Comparison of ENCODE assay signal across 18 mouse cellular contexts in genomic region chr10:124090547-124090946, GRCm38 (mm10).
A peak's percentile ranks its signal among the peaks of the same experiment; 100 is the strongest.
DNase-seq lines count a peak whose midpoint lies in the region; ATAC-seq and TF ChIP-seq lines count a peak whose summit lies in the region.
"Had no signal": no experiment of that assay in that cellular context is flagged by ENCODE, and none has a peak within 500 bp of the region (broad histone marks: within the 10 kb centered on the region; RNA-seq: fewer than 3 reads in every experiment).

No protein-coding gene starts in this region.

- H3K4me2 ChIP-seq in heart, embryonic 14.5 days (ENCODE audit: low read length): peak overlapping the region; percentile 23
- H3K4me2 ChIP-seq: embryonic facial prominence, embryonic 13.5 days; forebrain, embryonic 13.5 days; hindbrain, embryonic 15.5 days had no signal

- H3K79me2 ChIP-seq in heart, adult 2 months (replicated peaks; ENCODE audit: control insufficient read depth, insufficient read depth, low read length): no peaks in the 10 kb centered on the region

- 43% methylated on average over 10 of the region's 10 CpGs for WGBS in heart, embryonic 10.5 days
- WGBS in heart, embryonic 14.5 days: 33% methylated on average over 10 of the region's 10 CpGs
- 41% methylated on average over 10 of the region's 10 CpGs for whole genome bisulfite sequencing in heart, adult 2 months

- H3K9me3 ChIP-seq in heart, embryonic 10.5 days: no peaks in the 10 kb centered on the region
- H3K9me3 ChIP-seq in heart, embryonic 14.5 days (ENCODE audit: control insufficient read depth, low read length): no peaks in the 10 kb centered on the region
- H3K9me3 ChIP-seq: embryonic facial prominence, embryonic 13.5 days; forebrain, embryonic 13.5 days; hindbrain, embryonic 15.5 days had no signal

- 0 out of 2 replicates have a peak overlapping the region, but pooled peaks have one; percentile 10 for H3K27ac ChIP-seq in heart, embryonic 10.5 days
- H3K27ac ChIP-seq in heart, embryonic 14.5 days (replicated peaks in 1 of 2; ENCODE audit: control insufficient read depth in 1 of 2, insufficient read depth in 1 of 2, low read depth in 2 of 2, low read length in 2 of 2): no peak overlapping the region
- no peak overlapping the region for H3K27ac ChIP-seq in heart, adult 2 months
- H3K27ac ChIP-seq: embryonic facial prominence, embryonic 13.5 days; forebrain, embryonic 13.5 days; hindbrain, embryonic 15.5 days had no signal

- no peak for TF ChIP-seq POLR2A in heart, adult 2 months (IDR thresholded peaks at IDR 0.05; ENCODE audit: insufficient read depth, low read depth, low read length)

- H3K4me1 ChIP-seq in heart, embryonic 10.5 days: no peaks in the 10 kb centered on the region
- 0 out of 4 replicates have a peak, but pooled peaks cover 0 to 4% of the 10 kb centered on the region in 2 experiments for H3K4me1 ChIP-seq in heart, embryonic 14.5 days (ENCODE audit: control insufficient read depth in 2 of 2, insufficient read depth in 2 of 2, low read length in 2 of 2)
- H3K4me1 ChIP-seq in heart, adult 2 months (ENCODE audit: control insufficient read depth, insufficient read depth, low read length): no peaks in the 10 kb centered on the region
- H3K4me1 ChIP-seq: embryonic facial prominence, embryonic 13.5 days; forebrain, embryonic 13.5 days; hindbrain, embryonic 15.5 days had no signal

- no peak for TF ChIP-seq EP300 in heart, adult 2 months (IDR thresholded peaks at IDR 0.05; ENCODE audit: insufficient read depth, low read depth, low read length)

- H3K27me3 ChIP-seq in heart, embryonic 10.5 days (ENCODE audit: insufficient read depth, poor library complexity, severe bottlenecking): no peaks in the 10 kb centered on the region
- H3K27me3 ChIP-seq in heart, embryonic 14.5 days (ENCODE audit: control insufficient read depth, insufficient read depth, low read length): no peaks in the 10 kb centered on the region
- H3K27me3 ChIP-seq in heart, adult 2 months (ENCODE audit: control insufficient read depth, insufficient read depth, low read length): no peaks in the 10 kb centered on the region
- H3K27me3 ChIP-seq: embryonic facial prominence, embryonic 13.5 days; forebrain, embryonic 13.5 days; hindbrain, embryonic 15.5 days had no signal

- no peak for TF ChIP-seq CTCF in heart, adult 2 months (IDR thresholded peaks at IDR 0.05)

- H3K4me3 ChIP-seq in heart, embryonic 10.5 days: no peak overlapping the region
- no peak overlapping the region for H3K4me3 ChIP-seq in heart, embryonic 14.5 days (ENCODE audit: control insufficient read depth in 1 of 2, insufficient read depth in 1 of 2, low read depth in 1 of 2, low read length in 2 of 2)
- no peak overlapping the region for H3K4me3 ChIP-seq in heart, adult 2 months
- H3K4me3 ChIP-seq: embryonic facial prominence, embryonic 13.5 days; forebrain, embryonic 13.5 days; hindbrain, embryonic 15.5 days had no signal

- intact Hi-C loops in heart, postnatal 14 days (cut with DNase I): no loop called here
- intact Hi-C loops in heart, adult 2 months (cut with DNase I): loop anchor here (2.0 kb wide), 1 partner anchor 22 kb away; no protein-coding TSS in a partner anchor
- intact Hi-C loops in heart, postnatal 10 days (cut with DNase I): no loop called here

- ATAC-seq in heart, embryonic 14.5 days (ENCODE audit: insufficient number of reproducible peaks, insufficient read depth, low FRiP score, low read depth): no peak
- ATAC-seq in megakaryocyte-erythroid progenitor cell, adult 5-6 weeks (replicated peaks; ENCODE audit: low FRiP score, low TSS enrichment, poor library complexity, severe bottlenecking): no peak
- ATAC-seq: forebrain, embryonic 13.5 days; forebrain, postnatal 0 days; intestine, embryonic 16.5 days had no signal

- no peak for DNase-seq in heart, embryonic 10.5 days (ENCODE audit: low spot score)
- no peak for DNase-seq in heart, postnatal 14 days
- DNase-seq in heart, adult 2 months: no peak
- peak; percentile 6 to 8 for DNase-seq in heart, postnatal 10 days
- no peak for DNase-seq in heart, adult 9 months (ENCODE audit: low spot score in 2 of 2)
- DNase-seq: adrenal gland, postnatal 10 days; cerebellum, adult 11-12 months; cerebellum, adult 9-10 months; cerebellum, postnatal 25 days; forebrain, postnatal 0 days; gastrocnemius, postnatal 14 days; kidney, adult 2 months had no signal

- no peak overlapping the region for H3K9ac ChIP-seq in heart, embryonic 14.5 days (ENCODE audit: low read length)
- no peak overlapping the region for H3K9ac ChIP-seq in heart, adult 2 months (ENCODE audit: low read depth, low read length)
- H3K9ac ChIP-seq: embryonic facial prominence, embryonic 13.5 days; forebrain, embryonic 13.5 days; forebrain, postnatal 0 days; hindbrain, embryonic 15.5 days had no signal

- no peaks in the 10 kb centered on the region for H3K36me3 ChIP-seq in heart, embryonic 10.5 days
- no peaks in the 10 kb centered on the region for H3K36me3 ChIP-seq in heart, embryonic 14.5 days (ENCODE audit: control insufficient read depth, insufficient read depth, low read length)
- no peaks in the 10 kb centered on the region for H3K36me3 ChIP-seq in heart, adult 2 months (ENCODE audit: control insufficient read depth, insufficient read depth, low read length)
- H3K36me3 ChIP-seq: embryonic facial prominence, embryonic 13.5 days; hindbrain, embryonic 15.5 days had no signal

Comparison
In these comparisons a context has a peak if more than half of its experiments do, and no peak if none do; other contexts are left out.
1. DNase-seq: peak in heart, postnatal 10 days (2 of 2); none in heart, embryonic 10.5 days (single experiment), heart, postnatal 14 days (0 of 2), heart, adult 2 months (0 of 2) and heart, adult 9 months (0 of 2).